Mouse (Mus musculus) megakaryocyte, adult 5-6 weeks (primary cell): ENCODE data around the gene Klf13. TPM values are rescaled to one million over a fixed set of nuclear protein-coding genes. Genes with fewer than 3 reads are reported as not detected.

Experiments used
- ATAC-seq: 2 replicates; pipeline ENCODE4 v1.8.0; 2016; ENCODE audit warnings: mild to moderate bottlenecking, inconsistent platforms; ENCODE audit not compliant: poor library complexity, severe bottlenecking
- total RNA-seq, 2 experiments: library from RNA; stranded (forward) in 1 of 2; stranded (reverse) in 1 of 2; fragments of 153-499, 151-499 nt in 1 of 2; fragments of 221-1000, 200-1000 nt in 1 of 2; gene quantifications; 2 replicates each; pipeline versions ENCODE4 v1.2.3 to v1.2.4; 2015 to 2017

Klf13 gene
- total RNA-seq, 2 experiments from 2014 or later: 61.7 to 122 TPM

- ATAC-seq: no peak
Observed at GRCm38 (mm10) chr7:63851841-63852533, 86.7 kb downstream of the Klf13 start.

Other genes starting within 250 kb of the Klf13 start
- not detected in 2 replicates for gene E030018B13Rik, start 22.1 kb downstream of the Klf13 start, total RNA-seq (2015)
- not detected in 2 replicates for gene E030018B13Rik, start 22.1 kb downstream of the Klf13 start, total RNA-seq (2017)
- not detected in 2 replicates for gene Trpm1, start 214.9 kb upstream of the Klf13 start, total RNA-seq (2015)
- not detected in 2 replicates for gene Trpm1, start 214.9 kb upstream of the Klf13 start, total RNA-seq (2017)